Mouse (Mus musculus): ENCODE data around the gene Frg2f1.
"Not testable (repeated sequence)": the region's sequence is repeated elsewhere in the genome, so short reads cannot be mapped to it uniquely, and the experiment has no call there.

Frg2f1 gene

GRCm38 (mm10) chr4:119539031-119539824 lies at the start of gene Frg2f1:
Frg2f1 (minus strand) TSS chr4:119539529.
- in situ Hi-C loops (cut with MboI): no loop called here

GRCm38 (mm10) chr4:119588037-119588436 lies 48.7 kb upstream of the Frg2f1 start:
- in situ Hi-C loops (cut with MboI): no loop called here

GRCm38 (mm10) chr4:119575459-119575858 lies 36.1 kb upstream of the Frg2f1 start:
- in situ Hi-C loops (cut with MboI): no loop called here

- in situ Hi-C loops (cut with MboI): no loop called here
Measured at GRCm38 (mm10) chr4:119574504-119574903, 35.2 kb upstream of the Frg2f1 start.

GRCm38 (mm10) chr4:119572682-119573081 lies 33.4 kb upstream of the Frg2f1 start:
- in situ Hi-C loops (cut with MboI): no loop called here

GRCm38 (mm10) chr4:119566322-119566835 lies 27.1 kb upstream of the Frg2f1 start:
- in situ Hi-C loops (cut with MboI): no loop called here

GRCm38 (mm10) chr4:119563136-119563535 lies 23.8 kb upstream of the Frg2f1 start:
- in situ Hi-C loops (cut with MboI): no loop called here

GRCm38 (mm10) chr4:119555466-119555865 lies 16.1 kb upstream of the Frg2f1 start:
- in situ Hi-C loops (cut with MboI): no loop called here

- in situ Hi-C loops (cut with MboI): no loop called here
Measured at GRCm38 (mm10) chr4:119550864-119551263, 11.5 kb upstream of the Frg2f1 start.

GRCm38 (mm10) chr4:119540533-119540890 lies 1.2 kb upstream of the Frg2f1 start:
- in situ Hi-C loops (cut with MboI): no loop called here

- in situ Hi-C loops (cut with MboI): no loop called here
Measured at GRCm38 (mm10) chr4:119539836-119540532, 655 bp upstream of the Frg2f1 start.

GRCm38 (mm10) chr4:119537436-119537835 lies 1.9 kb downstream of the Frg2f1 start:
- in situ Hi-C loops (cut with MboI): no loop called here

- in situ Hi-C loops (cut with MboI): not testable (repeated sequence)
Measured at GRCm38 (mm10) chr4:119536615-119537014, 2.7 kb downstream of the Frg2f1 start, which contains the start of gene Foxj3. Foxj3 (plus strand) TSS chr4:119537004.

GRCm38 (mm10) chr4:119535103-119535502 lies 4.2 kb downstream of the Frg2f1 start:
- in situ Hi-C loops (cut with MboI): no loop called here

GRCm38 (mm10) chr4:119531813-119532212 lies 7.5 kb downstream of the Frg2f1 start:
- in situ Hi-C loops (cut with MboI): no loop called here

GRCm38 (mm10) chr4:119526329-119526845 lies 12.9 kb downstream of the Frg2f1 start:
- in situ Hi-C loops (cut with MboI): no loop called here

GRCm38 (mm10) chr4:119524466-119524865 lies 14.9 kb downstream of the Frg2f1 start:
- in situ Hi-C loops (cut with MboI): no loop called here

- in situ Hi-C loops (cut with MboI): no loop called here
Measured at GRCm38 (mm10) chr4:119524010-119524409, 15.3 kb downstream of the Frg2f1 start.

- in situ Hi-C loops (cut with MboI): no loop called here
Measured at GRCm38 (mm10) chr4:119523575-119523974, 15.8 kb downstream of the Frg2f1 start.

- in situ Hi-C loops (cut with MboI): no loop called here
Measured at GRCm38 (mm10) chr4:119512731-119513141, 26.6 kb downstream of the Frg2f1 start.

GRCm38 (mm10) chr4:119511591-119511990 lies 27.7 kb downstream of the Frg2f1 start:
- in situ Hi-C loops (cut with MboI): no loop called here

GRCm38 (mm10) chr4:119498319-119498848 lies 40.9 kb downstream of the Frg2f1 start:
- in situ Hi-C loops (cut with MboI): no loop called here

All from mature B cell (primary cell).